In genomic region chr11:22932167-22932566, GRCm38 (mm10) we compare ENCODE assay signal across 25 mouse cellular contexts. TPM values are rescaled to one million over a fixed set of nuclear protein-coding genes. Genes with fewer than 3 reads are reported as not detected.
DNase-seq lines count a peak whose midpoint lies in the region; ATAC-seq and TF ChIP-seq lines count a peak whose summit lies in the region.
"Had no signal": no experiment of that assay in that cellular context is flagged by ENCODE, and none has a peak within 500 bp of the region (broad histone marks: within the 10 kb centered on the region; RNA-seq: fewer than 3 reads in every experiment).

No protein-coding gene starts in this region.

- peak; percentile 23 for DNase-seq in heart, adult 11 months
- no peak for DNase-seq in heart, postnatal 25 days (ENCODE audit: low spot score)
- DNase-seq in G1E (ENCODE audit: low spot score): peak; percentile 6
- DNase-seq in liver, embryonic 14.5 days (ENCODE audit: low read depth in 3 of 3, low spot score in 3 of 3): no peak
- no peak for DNase-seq in ovary, postnatal 36 days (ENCODE audit: low spot score)
- DNase-seq in kidney, postnatal 36 days: no peak
- DNase-seq: adrenal gland, adult 2 months; adrenal gland, postnatal 25 days; cerebellum, adult 11-12 months; cerebellum, adult 8-10 months; cerebellum, postnatal 10 days; cerebellum, postnatal 36 days; embryo, embryonic 11 days; gastrocnemius, postnatal 36 days; heart, postnatal 36 days had no signal

- H3K4me3 ChIP-seq in G1E (ENCODE audit: low read depth, low read length): no peak overlapping the region
- no peak overlapping the region for H3K4me3 ChIP-seq in liver, embryonic 14.5 days (ENCODE audit: insufficient read depth in 1 of 2, low read depth in 2 of 2, low read length in 2 of 2)
- H3K4me3 ChIP-seq: embryonic facial prominence, embryonic 10.5 days; embryonic facial prominence, embryonic 13.5 days; erythroblast, embryonic 14.5 days; forebrain, embryonic 12.5 days; forebrain, embryonic 15.5 days; hindbrain, embryonic 10.5 days; hindbrain, embryonic 13.5 days had no signal

- no peak overlapping the region for H3K4me2 ChIP-seq in liver, embryonic 14.5 days (ENCODE audit: low read depth)
- H3K4me2 ChIP-seq: embryonic facial prominence, embryonic 13.5 days; forebrain, embryonic 12.5 days; forebrain, embryonic 15.5 days; heart, embryonic 11.5 days; hindbrain, embryonic 13.5 days had no signal

- no peaks in the 10 kb centered on the region for H3K27me3 ChIP-seq in G1E (ENCODE audit: insufficient read depth, low read length)
- no peaks in the 10 kb centered on the region for H3K27me3 ChIP-seq in liver, embryonic 14.5 days (ENCODE audit: control insufficient read depth, insufficient read depth, low read length)
- H3K27me3 ChIP-seq: embryonic facial prominence, embryonic 13.5 days; forebrain, embryonic 12.5 days; forebrain, embryonic 15.5 days; hindbrain, embryonic 13.5 days had no signal

- TF ChIP-seq EP300 in liver, embryonic 14.5 days (IDR thresholded peaks at IDR 0.05; ENCODE audit: low read depth): 0 out of 2 replicates have a peak, but pooled peaks have one; percentile 12

- no peak overlapping the region for H3K9ac ChIP-seq in liver, embryonic 14.5 days (replicated peaks)
- H3K9ac ChIP-seq: embryonic facial prominence, embryonic 13.5 days; forebrain, embryonic 12.5 days; forebrain, embryonic 15.5 days; hindbrain, embryonic 13.5 days had no signal

- TF ChIP-seq CTCF in G1E (IDR thresholded peaks at IDR 0.05; ENCODE audit: low read depth, low read length): no peak
- TF ChIP-seq CTCF in liver, embryonic 14.5 days (IDR thresholded peaks at IDR 0.05; ENCODE audit: low read depth): no peak

- H3K27ac ChIP-seq in liver, embryonic 14.5 days: no peak overlapping the region
- H3K27ac ChIP-seq: embryonic facial prominence, embryonic 10.5 days; embryonic facial prominence, embryonic 13.5 days; forebrain, embryonic 12.5 days; forebrain, embryonic 15.5 days; hindbrain, embryonic 10.5 days; hindbrain, embryonic 13.5 days had no signal

- peaks cover 31% of the 10 kb centered on the region for H3K36me3 ChIP-seq in G1E (replicated peaks)
- no peaks in the 10 kb centered on the region for H3K36me3 ChIP-seq in liver, embryonic 14.5 days (replicated peaks; ENCODE audit: control insufficient read depth, insufficient read depth, low read depth)
- H3K36me3 ChIP-seq: embryonic facial prominence, embryonic 10.5 days; embryonic facial prominence, embryonic 13.5 days; forebrain, embryonic 12.5 days; forebrain, embryonic 15.5 days; hindbrain, embryonic 10.5 days; hindbrain, embryonic 13.5 days had no signal

- H3K4me1 ChIP-seq in G1E (ENCODE audit: insufficient read depth, low read depth, low read length): peaks cover 30% of the 10 kb centered on the region
- H3K4me1 ChIP-seq in liver, embryonic 14.5 days (replicated peaks; ENCODE audit: control insufficient read depth in 2 of 2, insufficient read depth in 2 of 2, low read length in 1 of 2): peaks cover 7 to 27% of the 10 kb centered on the region in 2 experiments; a peak in 3 of 4 replicates
- H3K4me1 ChIP-seq: embryonic facial prominence, embryonic 10.5 days; forebrain, embryonic 15.5 days had no signal

- intact Hi-C loops in heart, postnatal 25 days (cut with DNase I): no loop called here

- no peaks in the 10 kb centered on the region for H3K9me3 ChIP-seq in G1E (replicated peaks)
- H3K9me3 ChIP-seq in liver, embryonic 14.5 days (ENCODE audit: control insufficient read depth, low read length): no peaks in the 10 kb centered on the region
- H3K9me3 ChIP-seq: embryonic facial prominence, embryonic 10.5 days; embryonic facial prominence, embryonic 13.5 days; forebrain, embryonic 12.5 days; forebrain, embryonic 15.5 days; hindbrain, embryonic 10.5 days; hindbrain, embryonic 13.5 days had no signal

- peak; percentile 57 for ATAC-seq in G1E (ENCODE audit: extremely low read depth, insufficient number of reproducible peaks, low FRiP score, poor library complexity, severe bottlenecking)
- ATAC-seq in liver, embryonic 14.5 days (ENCODE audit: insufficient read depth): peak; percentile 52; the same call in 1 of the 2 replicates
- ATAC-seq in megakaryocyte-erythroid progenitor cell, adult 5-6 weeks (replicated peaks; ENCODE audit: low FRiP score, low TSS enrichment, poor library complexity, severe bottlenecking): peak; percentile 61
- ATAC-seq: forebrain, embryonic 15.5 days; hindbrain, embryonic 16.5 days had no signal

RNA-seq across cellular contexts. Expression of gene Zrsr1, which starts 39.6 kb away (rescaled TPM):
- total RNA-seq in heart, postnatal 25 days (2021): 10 to 100 TPM; 12.1 to 13.5 TPM
- total RNA-seq in G1E (2014; fragmentation: Nextera tagmentation): 14.9 and 33.6 TPM in 2 replicates
- total RNA-seq in G1E (2017): 9.0 and 10.4 TPM in 2 replicates
- 1.3 and 1.5 TPM in 2 replicates for polyA plus RNA-seq in G1E (2012)
- polyA plus RNA-seq in liver, embryonic 14.5 days (2012; rRNA removed): 6.2 and 12.6 TPM in 2 replicates
- 1.8 and 2.3 TPM in 2 replicates for polyA plus RNA-seq in liver, embryonic 14.5 days (2014; fragmentation: Nextera tagmentation; extraction: Ambion mirVana)
- 6.4 and 7.3 TPM in 2 replicates for total RNA-seq in megakaryocyte-erythroid progenitor cell, adult 5-6 weeks (2014; fragmentation: Nextera tagmentation)
- total RNA-seq in megakaryocyte-erythroid progenitor cell, adult 5-6 weeks (2017): 16.3 and 23.6 TPM in 2 replicates

RNA-seq across cellular contexts. Expression of gene Gm28048, which starts 49.7 kb away (rescaled TPM):
- total RNA-seq in heart, postnatal 25 days (2021): 1 to 10 TPM; 5.4 to 5.8 TPM
- 21.1 and 30.9 TPM in 2 replicates for total RNA-seq in G1E (2014; fragmentation: Nextera tagmentation)
- 16.2 and 37.9 TPM in 2 replicates for total RNA-seq in G1E (2017)
- polyA plus RNA-seq in G1E (2012): not detected in 2 replicates
- 2.3 and 2.8 TPM in 2 replicates for polyA plus RNA-seq in liver, embryonic 14.5 days (2012; rRNA removed)
- 6.8 and 9.2 TPM in 2 replicates for polyA plus RNA-seq in liver, embryonic 14.5 days (2014; fragmentation: Nextera tagmentation; extraction: Ambion mirVana)
- total RNA-seq in megakaryocyte-erythroid progenitor cell, adult 5-6 weeks (2014; fragmentation: Nextera tagmentation): 31.4 and 32.3 TPM in 2 replicates
- 33.9 and 42.3 TPM in 2 replicates for total RNA-seq in megakaryocyte-erythroid progenitor cell, adult 5-6 weeks (2017)
- polyA plus RNA-seq: adrenal gland, adult 2 months; erythroblast, embryonic 14.5 days had no signal

RNA-seq across cellular contexts. Expression of gene Commd1, which starts 50.0 kb away (rescaled TPM):
- 100 to 1,000 TPM; 147 to 169 TPM for total RNA-seq in heart, postnatal 25 days (2021)
- total RNA-seq in G1E (2014; fragmentation: Nextera tagmentation) (74.4 and 77.4 TPM in 2 replicates), G1E (2017) (93.9 and 111 TPM in 2 replicates)
- polyA plus RNA-seq in G1E (2012): 27.7 and 34.1 TPM in 2 replicates
- polyA plus RNA-seq in liver, embryonic 14.5 days (2012; rRNA removed): 10.9 and 35.6 TPM in 2 replicates
- 203 and 221 TPM in 2 replicates for polyA plus RNA-seq in liver, embryonic 14.5 days (2014; fragmentation: Nextera tagmentation; extraction: Ambion mirVana)
- 74.4 and 174 TPM in 2 replicates for total RNA-seq in megakaryocyte-erythroid progenitor cell, adult 5-6 weeks (2014; fragmentation: Nextera tagmentation)
- 63.0 and 95.3 TPM in 2 replicates for total RNA-seq in megakaryocyte-erythroid progenitor cell, adult 5-6 weeks (2017)

RNA-seq across cellular contexts. Expression of gene Cct4, which starts 58.2 kb away (rescaled TPM):
- total RNA-seq in heart, postnatal 25 days (2021): 100 to 1,000 TPM; 114 to 121 TPM
- total RNA-seq in G1E (2014; fragmentation: Nextera tagmentation) (316 and 338 TPM in 2 replicates), G1E (2017) (354 and 358 TPM in 2 replicates)
- 847 and 1,153 TPM in 2 replicates for polyA plus RNA-seq in G1E (2012)
- 41.0 and 65.4 TPM in 2 replicates for polyA plus RNA-seq in liver, embryonic 14.5 days (2012; rRNA removed)
- 142 and 158 TPM in 2 replicates for polyA plus RNA-seq in liver, embryonic 14.5 days (2014; fragmentation: Nextera tagmentation; extraction: Ambion mirVana)
- 311 and 390 TPM in 2 replicates for total RNA-seq in megakaryocyte-erythroid progenitor cell, adult 5-6 weeks (2014; fragmentation: Nextera tagmentation)
- 447 and 464 TPM in 2 replicates for total RNA-seq in megakaryocyte-erythroid progenitor cell, adult 5-6 weeks (2017)

Comparison
In these comparisons a context has a peak if more than half of its experiments do, and no peak if none do; other contexts are left out.
1. DNase-seq: peak in heart, adult 11 months (single experiment) and G1E (single experiment); none in heart, postnatal 25 days (single experiment), liver, embryonic 14.5 days (0 of 3), ovary, postnatal 36 days (single experiment) and kidney, postnatal 36 days (0 of 2).
2. Peak in every context shown above with its lines, with median percentiles within 50 percentile points of each other: ATAC-seq.